Mouse (Mus musculus): ENCODE measurements at regions not wholly inside any gene's neighbourhood (a gene's known extent, or its start where the extent isn't known, plus 50 kb on each side); places are given as distances from the start of the nearest gene placed in this dataset.

DNA sequence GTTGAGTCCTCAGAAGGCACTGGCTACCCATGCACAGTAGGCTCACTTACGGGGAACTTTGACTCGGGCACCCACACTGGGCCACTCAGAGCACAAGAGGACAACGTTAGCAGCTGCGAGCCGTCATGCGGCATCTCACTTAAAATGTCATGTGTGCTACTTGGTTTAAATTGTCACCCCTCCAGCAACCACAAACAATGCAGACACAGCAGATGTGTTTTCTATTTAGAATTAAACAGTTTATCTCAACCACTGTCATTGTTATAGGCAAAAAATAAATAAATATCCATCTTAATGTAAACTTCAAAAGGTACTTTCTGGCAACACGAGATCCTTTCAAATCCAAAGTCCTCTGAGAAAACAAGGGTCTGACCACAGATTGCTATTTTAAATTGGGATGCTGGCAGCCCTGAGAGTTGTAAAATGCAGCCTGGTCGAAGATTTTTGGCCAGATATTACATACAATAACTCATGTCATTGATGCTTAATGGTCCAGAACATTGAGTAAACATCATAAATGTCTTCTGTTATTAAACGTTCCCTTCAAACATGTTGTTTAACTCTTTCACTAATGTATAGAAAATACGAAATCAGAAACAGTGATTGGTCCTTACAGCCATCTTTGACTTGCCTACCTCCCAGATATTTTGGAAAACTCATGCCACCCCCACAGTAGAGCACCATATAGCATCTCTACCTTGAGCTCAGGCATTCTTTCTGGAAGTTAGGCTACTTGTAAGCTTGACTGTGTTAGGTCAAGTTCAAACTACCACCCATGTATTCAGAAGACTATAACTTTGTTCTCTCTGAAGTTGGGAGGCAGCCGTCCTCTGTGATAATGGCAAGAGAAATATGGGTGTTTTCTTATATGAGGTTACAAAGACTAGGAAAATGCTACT is 232.8 kb upstream of the Tcf21 start:
- no peaks in the 10 kb centered on the region for H3K9me3 ChIP-seq (ENCODE audit: control insufficient read depth, low read length)
- H3K4me1 ChIP-seq (ENCODE audit: control insufficient read depth, insufficient read depth, low read length), result no peaks in the 10 kb centered on the region
- WGBS, result 84% methylated on average over 11 of the region's 11 CpGs
- no peak for DNase-seq (ENCODE audit: low spot score)
- no peaks in the 10 kb centered on the region for H3K27me3 ChIP-seq (ENCODE audit: control insufficient read depth, insufficient read depth, low read length)
- ATAC-seq (ENCODE audit: insufficient number of reproducible peaks, low FRiP score, low TSS enrichment, low read depth), result no peak
- H3K9ac ChIP-seq (ENCODE audit: low read length), result no peak overlapping the region
- no peak overlapping the region for H3K27ac ChIP-seq (replicated peaks; ENCODE audit: low read depth, low read length)
- no peaks in the 10 kb centered on the region for H3K36me3 ChIP-seq (ENCODE audit: control insufficient read depth, insufficient read depth, low read length)
- no peak overlapping the region for H3K4me2 ChIP-seq (ENCODE audit: low read depth, severe bottlenecking)
- H3K4me3 ChIP-seq (ENCODE audit: low read depth, low read length), result no peak overlapping the region

DNA sequence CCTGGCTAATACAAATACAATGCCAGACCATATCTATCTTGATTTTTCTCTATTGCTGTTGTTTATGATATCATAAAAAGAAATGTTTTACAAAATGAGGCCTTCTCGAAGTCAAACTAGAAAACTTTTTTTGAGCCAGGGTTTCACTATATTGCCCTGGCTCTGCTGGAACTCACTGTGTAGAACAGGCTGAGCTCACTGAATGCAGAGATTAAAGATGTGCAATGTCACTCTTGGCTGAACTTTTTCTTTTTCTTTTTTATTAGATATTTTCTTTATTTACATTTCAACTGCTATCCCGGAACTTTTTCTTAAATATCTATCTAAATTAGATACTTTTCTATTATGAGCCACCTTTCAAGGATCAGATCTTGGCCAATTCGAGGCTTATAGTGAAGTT is 224.5 kb upstream of the Tcf21 start:
- Histone ChIP-seq H3K4me2 (ENCODE audit: low read depth, severe bottlenecking) (no peak overlapping the region), H3K27ac (replicated peaks; ENCODE audit: low read depth, low read length) (no peak overlapping the region), H3K9ac (ENCODE audit: low read length) (no peak overlapping the region), H3K4me3 (ENCODE audit: low read depth, low read length) (no peak overlapping the region), H3K9me3 (ENCODE audit: control insufficient read depth, low read length) (no peaks in the 10 kb centered on the region), H3K27me3 (ENCODE audit: control insufficient read depth, insufficient read depth, low read length) (no peaks in the 10 kb centered on the region), H3K4me1 (ENCODE audit: control insufficient read depth, insufficient read depth, low read length) (no peaks in the 10 kb centered on the region), H3K36me3 (ENCODE audit: control insufficient read depth, insufficient read depth, low read length) (no peaks in the 10 kb centered on the region)
- ATAC-seq (ENCODE audit: insufficient number of reproducible peaks, low FRiP score, low TSS enrichment, low read depth), result no peak
- 84% methylated on average over 3 of the region's 3 CpGs for WGBS
- DNase-seq (ENCODE audit: low spot score), result no peak

DNA sequence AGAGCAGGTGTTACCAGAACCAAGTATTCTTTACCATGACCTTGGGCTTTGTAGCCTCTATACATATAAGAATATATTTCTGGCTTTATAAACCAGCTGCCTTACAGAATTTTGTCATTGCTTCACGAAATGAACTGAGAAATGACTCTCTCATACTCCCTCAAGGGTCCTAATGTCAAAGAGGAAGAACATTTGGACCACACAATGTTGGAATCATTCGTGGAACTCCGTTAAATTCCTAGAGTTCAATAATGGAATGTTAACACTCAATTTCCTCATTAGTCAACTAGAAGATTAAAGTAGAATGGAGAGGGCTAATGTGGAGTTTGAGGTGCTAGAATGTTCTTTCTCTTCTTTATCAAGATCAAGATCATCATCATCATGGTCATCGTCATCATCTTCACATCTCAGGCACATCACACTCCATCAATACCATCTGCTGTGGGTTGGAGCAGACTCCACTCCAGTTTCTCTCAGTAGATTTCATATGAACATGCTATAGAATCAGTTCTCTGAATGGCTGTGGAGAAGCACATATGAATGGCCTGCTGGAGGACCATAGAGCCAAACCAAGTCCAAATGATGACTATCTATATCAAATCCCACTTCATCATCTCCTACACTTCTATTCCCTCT is 211.6 kb upstream of the Tcf21 start:
- DNase-seq (ENCODE audit: low spot score) (no peak), ATAC-seq (ENCODE audit: insufficient number of reproducible peaks, low FRiP score, low TSS enrichment, low read depth) (no peak)
- H3K9me3 ChIP-seq (ENCODE audit: control insufficient read depth, low read length), result no peaks in the 10 kb centered on the region
- no peak overlapping the region for H3K27ac ChIP-seq (replicated peaks; ENCODE audit: low read depth, low read length)
- WGBS, result 77% methylated on average over 4 of the region's 4 CpGs
- H3K4me1 ChIP-seq (ENCODE audit: control insufficient read depth, insufficient read depth, low read length), result no peaks in the 10 kb centered on the region
- no peak overlapping the region for H3K4me3 ChIP-seq (ENCODE audit: low read depth, low read length)
- no peaks in the 10 kb centered on the region for H3K27me3 ChIP-seq (ENCODE audit: control insufficient read depth, insufficient read depth, low read length)
- no peaks in the 10 kb centered on the region for H3K36me3 ChIP-seq (ENCODE audit: control insufficient read depth, insufficient read depth, low read length)
- no peak overlapping the region for H3K4me2 ChIP-seq (ENCODE audit: low read depth, severe bottlenecking)
- H3K9ac ChIP-seq (ENCODE audit: low read length), result no peak overlapping the region

DNA sequence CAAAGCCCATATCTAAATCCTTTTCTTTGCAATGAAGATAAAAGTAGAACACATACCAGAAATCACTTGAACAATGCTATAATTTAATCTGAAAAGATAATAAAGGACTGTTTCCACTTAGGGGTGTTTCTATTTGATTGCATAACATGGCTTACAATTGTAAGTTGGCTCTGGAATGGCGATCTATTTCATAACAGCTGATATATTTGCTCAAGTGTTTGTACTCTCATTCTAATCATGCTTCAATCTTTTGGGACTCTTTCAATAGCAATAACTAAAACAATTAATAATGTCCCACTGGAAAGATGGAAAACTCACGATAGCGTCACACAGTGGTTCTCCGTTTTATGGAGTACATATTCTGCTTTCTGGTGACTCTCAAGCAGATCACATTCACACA is 208.0 kb upstream of the Tcf21 start:
- DNase-seq (ENCODE audit: low spot score) (no peak), ATAC-seq (ENCODE audit: insufficient number of reproducible peaks, low FRiP score, low TSS enrichment, low read depth) (no peak)
- no peak overlapping the region for H3K4me3 ChIP-seq (ENCODE audit: low read depth, low read length)
- H3K4me2 ChIP-seq (ENCODE audit: low read depth, severe bottlenecking), result no peak overlapping the region
- H3K27ac ChIP-seq (replicated peaks; ENCODE audit: low read depth, low read length), result no peak overlapping the region
- no peaks in the 10 kb centered on the region for H3K27me3 ChIP-seq (ENCODE audit: control insufficient read depth, insufficient read depth, low read length)
- no peaks in the 10 kb centered on the region for H3K4me1 ChIP-seq (ENCODE audit: control insufficient read depth, insufficient read depth, low read length)
- no peaks in the 10 kb centered on the region for H3K9me3 ChIP-seq (ENCODE audit: control insufficient read depth, low read length)
- no peaks in the 10 kb centered on the region for H3K36me3 ChIP-seq (ENCODE audit: control insufficient read depth, insufficient read depth, low read length)
- no peak overlapping the region for H3K9ac ChIP-seq (ENCODE audit: low read length)
- WGBS, result 88% methylated on average over 4 of the region's 4 CpGs

DNA sequence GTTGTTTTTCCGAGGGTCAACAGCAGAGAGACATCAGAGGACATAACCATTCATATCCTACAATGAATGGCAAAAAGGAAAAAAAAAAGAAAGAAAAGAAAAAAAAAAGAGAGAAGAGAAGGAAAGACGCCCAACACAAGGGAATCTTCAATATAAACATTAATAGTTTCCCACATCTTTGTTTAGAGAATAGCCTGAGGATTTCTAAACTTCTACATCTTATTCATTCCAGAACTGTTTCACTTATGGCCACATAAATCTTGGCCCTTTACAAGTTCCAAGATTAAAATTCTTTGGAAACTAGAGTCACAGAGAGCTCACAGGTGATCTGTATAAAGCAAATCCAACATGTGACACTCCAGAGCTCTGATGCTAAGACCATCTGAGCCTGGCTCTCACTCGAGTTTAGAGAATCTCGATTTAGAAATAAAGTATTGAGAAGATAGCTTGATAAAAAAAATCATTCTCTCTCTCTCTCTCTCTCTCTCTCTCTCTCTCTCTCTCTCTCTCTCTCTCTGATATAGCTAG is 197.2 kb upstream of the Tcf21 start:
- WGBS, result 76% methylated on average over 4 of the region's 4 CpGs
- no peak overlapping the region for H3K27ac ChIP-seq (replicated peaks; ENCODE audit: low read depth, low read length)
- no peak overlapping the region for H3K4me2 ChIP-seq (ENCODE audit: low read depth, severe bottlenecking)
- no peak for DNase-seq (ENCODE audit: low spot score)
- no peaks in the 10 kb centered on the region for H3K9me3 ChIP-seq (ENCODE audit: control insufficient read depth, low read length)
- no peaks in the 10 kb centered on the region for H3K27me3 ChIP-seq (ENCODE audit: control insufficient read depth, insufficient read depth, low read length)
- ATAC-seq (ENCODE audit: insufficient number of reproducible peaks, low FRiP score, low TSS enrichment, low read depth), result no peak
- no peak overlapping the region for H3K9ac ChIP-seq (ENCODE audit: low read length)
- no peaks in the 10 kb centered on the region for H3K4me1 ChIP-seq (ENCODE audit: control insufficient read depth, insufficient read depth, low read length)
- no peaks in the 10 kb centered on the region for H3K36me3 ChIP-seq (ENCODE audit: control insufficient read depth, insufficient read depth, low read length)
- no peak overlapping the region for H3K4me3 ChIP-seq (ENCODE audit: low read depth, low read length)

DNA sequence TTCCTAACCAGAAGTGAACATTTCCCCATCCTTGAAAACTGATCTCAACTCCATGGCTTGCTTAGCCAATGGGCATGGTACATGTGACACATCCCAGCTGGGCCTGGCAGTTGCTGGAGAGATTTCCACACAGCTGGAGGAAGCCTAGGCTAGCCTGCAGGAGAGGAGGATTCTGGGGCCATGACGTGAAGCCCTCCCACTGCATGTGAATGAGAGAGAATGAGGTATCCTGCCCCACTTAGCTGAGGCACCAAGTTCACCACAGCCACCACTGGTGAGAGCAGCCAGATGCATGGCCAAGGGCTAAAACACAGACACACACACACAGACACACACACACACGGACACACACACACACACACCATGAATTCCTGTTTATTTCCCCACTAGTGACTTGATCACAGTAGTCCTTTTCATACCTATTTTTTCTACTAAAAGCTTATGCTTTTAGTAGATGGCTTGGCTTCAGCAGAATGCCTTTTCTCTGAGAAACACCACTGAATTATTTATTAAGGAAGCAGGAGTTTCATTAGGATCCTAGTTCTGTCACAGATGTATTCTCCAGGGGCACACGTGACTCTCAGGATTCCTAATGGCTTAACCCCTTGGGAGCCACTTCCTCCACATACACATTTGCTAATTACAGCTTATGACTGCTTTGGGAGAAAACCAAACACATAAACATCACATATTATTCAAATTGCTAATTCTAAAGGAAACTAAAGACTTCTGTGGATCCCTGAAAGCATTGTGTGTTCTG is 196.1 kb upstream of the Tcf21 start:
- no peak overlapping the region for H3K9ac ChIP-seq (ENCODE audit: low read length)
- H3K4me3 ChIP-seq (ENCODE audit: low read depth, low read length), result no peak overlapping the region
- H3K4me2 ChIP-seq (ENCODE audit: low read depth, severe bottlenecking), result no peak overlapping the region
- no peak overlapping the region for H3K27ac ChIP-seq (replicated peaks; ENCODE audit: low read depth, low read length)
- no peak for DNase-seq (ENCODE audit: low spot score)
- H3K27me3 ChIP-seq (ENCODE audit: control insufficient read depth, insufficient read depth, low read length), result no peaks in the 10 kb centered on the region
- H3K9me3 ChIP-seq (ENCODE audit: control insufficient read depth, low read length), result no peaks in the 10 kb centered on the region
- ATAC-seq (ENCODE audit: insufficient number of reproducible peaks, low FRiP score, low TSS enrichment, low read depth), result no peak
- H3K36me3 ChIP-seq (ENCODE audit: control insufficient read depth, insufficient read depth, low read length), result no peaks in the 10 kb centered on the region
- 49% methylated on average over 3 of the region's 3 CpGs for WGBS
- no peaks in the 10 kb centered on the region for H3K4me1 ChIP-seq (ENCODE audit: control insufficient read depth, insufficient read depth, low read length)

DNA sequence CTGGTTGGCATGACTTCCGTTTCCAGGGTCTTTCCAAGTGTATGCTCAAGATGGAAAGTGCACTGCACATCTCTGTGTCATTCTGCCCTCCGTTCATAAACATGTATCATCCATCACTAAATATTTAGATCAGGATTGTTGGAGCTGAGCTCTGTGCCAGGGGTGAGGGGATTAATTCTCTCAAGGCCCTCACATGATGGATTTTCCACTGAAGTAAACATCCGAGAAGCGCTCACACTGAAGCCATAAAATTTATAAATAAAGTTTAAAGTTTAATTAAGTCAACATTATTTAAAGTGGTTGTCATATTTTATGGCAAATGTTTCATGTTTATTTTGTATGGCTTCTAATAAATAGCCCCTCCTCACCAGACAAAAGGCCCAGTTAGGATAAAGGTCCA is 190.7 kb upstream of the Tcf21 start:
- ATAC-seq (ENCODE audit: insufficient number of reproducible peaks, low FRiP score, low TSS enrichment, low read depth), result no peak

DNA sequence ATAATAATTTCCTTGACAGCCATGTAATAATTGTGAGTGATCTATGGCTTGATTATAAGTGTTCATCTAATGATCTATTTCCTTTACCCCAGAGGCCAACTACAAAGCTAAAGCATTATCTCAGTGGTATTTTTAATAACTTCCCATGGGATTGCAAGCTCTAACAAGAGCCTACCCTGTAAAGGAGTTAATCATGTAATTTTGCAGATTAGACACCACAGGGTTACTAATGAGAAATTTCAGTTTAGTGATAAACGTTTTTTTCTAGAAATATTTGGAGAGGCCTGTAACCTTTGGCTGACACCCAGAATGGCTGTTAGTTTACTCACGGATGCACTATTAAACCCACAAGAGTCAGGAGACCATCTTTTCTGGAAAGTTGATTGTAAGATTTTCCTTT is 190.2 kb upstream of the Tcf21 start:
- WGBS, result 63% methylated on average over 2 of the region's 2 CpGs
- ATAC-seq (ENCODE audit: insufficient number of reproducible peaks, low FRiP score, low TSS enrichment, low read depth), result no peak
- no peak for DNase-seq (ENCODE audit: low spot score)
- H3K9me3 ChIP-seq (ENCODE audit: control insufficient read depth, low read length), result no peaks in the 10 kb centered on the region
- no peaks in the 10 kb centered on the region for H3K4me1 ChIP-seq (ENCODE audit: control insufficient read depth, insufficient read depth, low read length)
- no peaks in the 10 kb centered on the region for H3K36me3 ChIP-seq (ENCODE audit: control insufficient read depth, insufficient read depth, low read length)
- H3K4me3 ChIP-seq (ENCODE audit: low read depth, low read length), result no peak overlapping the region
- H3K27me3 ChIP-seq (ENCODE audit: control insufficient read depth, insufficient read depth, low read length), result no peaks in the 10 kb centered on the region
- H3K4me2 ChIP-seq (ENCODE audit: low read depth, severe bottlenecking), result no peak overlapping the region
- no peak overlapping the region for H3K9ac ChIP-seq (ENCODE audit: low read length)
- no peak overlapping the region for H3K27ac ChIP-seq (replicated peaks; ENCODE audit: low read depth, low read length)

More for the DNA sequence above, 190.7 kb upstream of the Tcf21 start:
- no peak for DNase-seq (ENCODE audit: low spot score)
- H3K27ac ChIP-seq (replicated peaks; ENCODE audit: low read depth, low read length), result no peak overlapping the region
- no peak overlapping the region for H3K4me2 ChIP-seq (ENCODE audit: low read depth, severe bottlenecking)
- WGBS, result 84% methylated on average over 4 of the region's 4 CpGs
- no peak overlapping the region for H3K4me3 ChIP-seq (ENCODE audit: low read depth, low read length)
- no peak overlapping the region for H3K9ac ChIP-seq (ENCODE audit: low read length)
- H3K27me3 ChIP-seq (ENCODE audit: control insufficient read depth, insufficient read depth, low read length), result no peaks in the 10 kb centered on the region
- H3K4me1 ChIP-seq (ENCODE audit: control insufficient read depth, insufficient read depth, low read length), result no peaks in the 10 kb centered on the region
- no peaks in the 10 kb centered on the region for H3K9me3 ChIP-seq (ENCODE audit: control insufficient read depth, low read length)
- no peaks in the 10 kb centered on the region for H3K36me3 ChIP-seq (ENCODE audit: control insufficient read depth, insufficient read depth, low read length)

Measured in limb, embryonic 11.5 days (tissue).